Mouse (Mus musculus) embryonic facial prominence, embryonic 14.5 days (tissue): ENCODE data around the gene Plk5. TPM values are rescaled to one million over a fixed set of nuclear protein-coding genes. Genes with fewer than 3 reads are reported as not detected.

Experiments used
- ATAC-seq: fragments of 200-750 bp; cut with Nextera tagmentation; 2 replicates; pipeline ENCODE4 v1.8.0; 2017; ENCODE audit warnings: low read depth, moderate number of reproducible peaks, moderate TSS enrichment
- DNase-seq: peaks from one replicate; pipeline ENCODE4 v3.0.0-alpha.2; 2015; ENCODE audit warnings: low spot score
- H3K27ac ChIP-seq: fragments of 300-500 bp; sonication (generic); replicated peaks from 2 replicates; pipeline ENCODE4 v1.5.1; 2014; ENCODE audit warnings: low read depth, mild to moderate bottlenecking, low read length, moderate library complexity
- H3K27me3 ChIP-seq: fragments of 300-500 bp; sonication (generic); replicated peaks from 2 replicates; pipeline ENCODE4 v1.6.1; 2014; ENCODE audit warnings: low read length; ENCODE audit not compliant: control insufficient read depth, insufficient read depth
- H3K36me3 ChIP-seq: fragments of 300-500 bp; sonication (generic); 2 replicates; pipeline ENCODE4 v1.6.1; 2014; ENCODE audit warnings: low read length, mixed read lengths; ENCODE audit not compliant: control insufficient read depth, insufficient read depth
- H3K4me1 ChIP-seq: fragments of 300-500 bp; sonication (generic); 2 replicates; pipeline ENCODE4 v1.6.1; 2014; ENCODE audit warnings: antibody characterized with exemption, low read length; ENCODE audit not compliant: control insufficient read depth, insufficient read depth
- H3K4me2 ChIP-seq: fragments of 300-500 bp; sonication (generic); 2 replicates; pipeline ENCODE4 v1.6.1; 2014; ENCODE audit warnings: low read depth, mild to moderate bottlenecking, low read length, moderate library complexity, mixed read lengths
- H3K4me3 ChIP-seq: fragments of 300-500 bp; sonication (generic); 2 replicates; pipeline ENCODE4 v1.5.1; 2014; ENCODE audit warnings: low read depth, mild to moderate bottlenecking, low read length
- H3K9ac ChIP-seq: fragments of 300-500 bp; sonication (generic); 2 replicates; pipeline ENCODE4 v1.6.1; 2014; ENCODE audit warnings: low read depth, mild to moderate bottlenecking, low read length, moderate library complexity, mixed read lengths
- H3K9me3 ChIP-seq: fragments of 300-500 bp; sonication (generic); 2 replicates; pipeline ENCODE4 v1.6.1; 2016; ENCODE audit warnings: low read length; ENCODE audit not compliant: control insufficient read depth
- WGBS: fragments of 180-500 bp; shearing (Covaris S2); extraction: QIAGEN DNeasy Blood & Tissue Kit; methylation state at CpG from one replicate; pipeline ENCODE4 v1.1.7; 2014; 5-methylcytosine and 5-hydroxymethylcytosine counted together
- polyA plus RNA-seq: library from polyadenylated mRNA; unstranded; fragments of >200 nt; fragmentation: Nextera tagmentation; extraction: Ambion mirVana; gene quantifications from 2 replicates; pipeline ENCODE4 v1.2.1, GENCODE M21; 2014

The Plk5 gene
- polyA plus RNA-seq, 1 experiment from 2014 or later = 0.72 TPM

GRCm38 (mm10) chr10:80357994-80358639, 1.9 kb downstream of the Plk5 start:
- peak overlapping the region; percentile 8; the same call in 1 of the 2 replicates for H3K9ac ChIP-seq
- H3K27me3 ChIP-seq = peaks cover 56% of the 10 kb centered on the region
- no peak overlapping the region for H3K27ac ChIP-seq
- H3K4me1 ChIP-seq = peaks cover 7% of the 10 kb centered on the region; the same call in 1 of the 2 replicates
- no peaks in the 10 kb centered on the region for H3K36me3 ChIP-seq
- no peaks in the 10 kb centered on the region for H3K9me3 ChIP-seq
- H3K4me3 ChIP-seq = peak overlapping the region; percentile 17
- 7% methylated on average over 21 of the region's 31 CpGs for whole genome bisulfite sequencing
- no peak for DNase-seq
- no peak for ATAC-seq
- H3K4me2 ChIP-seq = peak overlapping the region; percentile 49

- no peak for DNase-seq
- Histone ChIP-seq H3K9me3 (no peaks in the 10 kb centered on the region), H3K9ac (no peak overlapping the region), H3K4me2 (no peak overlapping the region), H3K27ac (no peak overlapping the region), H3K4me1 (no peaks in the 10 kb centered on the region), H3K36me3 (no peaks in the 10 kb centered on the region), H3K4me3 (no peak overlapping the region), H3K27me3 (peaks cover 9% of the 10 kb centered on the region)
- WGBS = 50% methylated on average over 6 of the region's 6 CpGs
- no peak for ATAC-seq
Observed at GRCm38 (mm10) chr10:80363734-80364133, 7.5 kb downstream of the Plk5 start.

- Histone ChIP-seq H3K36me3 (no peaks in the 10 kb centered on the region), H3K27ac (no peak overlapping the region), H3K9ac (no peak overlapping the region), H3K27me3 (0 out of 2 replicates have a peak, but pooled peaks cover 3% of the 10 kb centered on the region), H3K4me2 (no peak overlapping the region), H3K4me1 (no peaks in the 10 kb centered on the region), H3K9me3 (no peaks in the 10 kb centered on the region), H3K4me3 (no peak overlapping the region)
- no peak for DNase-seq
- ATAC-seq = no peak
- 48% methylated on average over 6 of the region's 6 CpGs for WGBS
Observed at GRCm38 (mm10) chr10:80365736-80366135, 9.5 kb downstream of the Plk5 start.

GRCm38 (mm10) chr10:80367954-80368353, 11.7 kb downstream of the Plk5 start:
- 0 out of 2 replicates have a peak, but pooled peaks cover 3% of the 10 kb centered on the region for H3K27me3 ChIP-seq
- DNase-seq (no peak), ATAC-seq (no peak)
- WGBS = 67% methylated on average over 5 of the region's 5 CpGs
- H3K4me1 ChIP-seq = 0 out of 2 replicates have a peak, but pooled peaks cover 3% of the 10 kb centered on the region
- H3K27ac ChIP-seq = no peak overlapping the region
- H3K9ac ChIP-seq = no peak overlapping the region
- H3K4me2 ChIP-seq = no peak overlapping the region
- H3K9me3 ChIP-seq = no peaks in the 10 kb centered on the region
- no peaks in the 10 kb centered on the region for H3K36me3 ChIP-seq
- H3K4me3 ChIP-seq = no peak overlapping the region

GRCm38 (mm10) chr10:80368392-80368791, 12.1 kb downstream of the Plk5 start:
- H3K27ac ChIP-seq = no peak overlapping the region
- 0 out of 2 replicates have a peak, but pooled peaks cover 3% of the 10 kb centered on the region for H3K27me3 ChIP-seq
- 86% methylated on average over 6 of the region's 6 CpGs for WGBS
- H3K9ac ChIP-seq = no peak overlapping the region
- ATAC-seq = no peak
- no peaks in the 10 kb centered on the region for H3K36me3 ChIP-seq
- DNase-seq = no peak
- no peaks in the 10 kb centered on the region for H3K9me3 ChIP-seq
- no peak overlapping the region for H3K4me3 ChIP-seq
- no peak overlapping the region for H3K4me2 ChIP-seq
- H3K4me1 ChIP-seq = 0 out of 2 replicates have a peak, but pooled peaks cover 3% of the 10 kb centered on the region

GRCm38 (mm10) chr10:80369995-80370747, 13.9 kb downstream of the Plk5 start:
- H3K4me1 ChIP-seq = 0 out of 2 replicates have a peak, but pooled peaks cover 3% of the 10 kb centered on the region
- no peaks in the 10 kb centered on the region for H3K27me3 ChIP-seq
- no peak overlapping the region for H3K4me3 ChIP-seq
- H3K9me3 ChIP-seq = no peaks in the 10 kb centered on the region
- no peak overlapping the region for H3K4me2 ChIP-seq
- H3K27ac ChIP-seq = no peak overlapping the region
- ATAC-seq (no peak), DNase-seq (no peak)
- no peak overlapping the region for H3K9ac ChIP-seq
- 79% methylated on average over 21 of the region's 21 CpGs for WGBS
- no peaks in the 10 kb centered on the region for H3K36me3 ChIP-seq

GRCm38 (mm10) chr10:80371411-80371966, 15.2 kb downstream of the Plk5 start:
- WGBS = 4% methylated on average over 12 of the region's 12 CpGs
- Histone ChIP-seq H3K4me2 (peak overlapping the region; percentile 21), H3K9me3 (no peaks in the 10 kb centered on the region), H3K27me3 (no peaks in the 10 kb centered on the region), H3K27ac (peak overlapping the region; percentile 19; the same call in 1 of the 2 replicates), H3K4me1 (0 out of 2 replicates have a peak, but pooled peaks cover 3% of the 10 kb centered on the region), H3K36me3 (no peaks in the 10 kb centered on the region), H3K9ac (no peak overlapping the region), H3K4me3 (peak overlapping the region; percentile 28)
- peak; percentile 93 for DNase-seq
- ATAC-seq = peak; percentile 80

- WGBS = 46% methylated on average over 9 of the region's 9 CpGs
- Histone ChIP-seq H3K4me2 (peak overlapping the region; percentile 21), H3K27ac (no peak overlapping the region), H3K9me3 (no peaks in the 10 kb centered on the region), H3K27me3 (no peaks in the 10 kb centered on the region), H3K9ac (no peak overlapping the region), H3K4me3 (0 out of 2 replicates have a peak overlapping the region, but pooled peaks have one; percentile 28), H3K4me1 (0 out of 2 replicates have a peak, but pooled peaks cover 3% of the 10 kb centered on the region), H3K36me3 (no peaks in the 10 kb centered on the region)
- ATAC-seq (no peak), DNase-seq (no peak)
Observed at GRCm38 (mm10) chr10:80371983-80372382, 15.7 kb downstream of the Plk5 start.
